Mouse (Mus musculus) midbrain, embryonic 10.5 days (tissue): ENCODE data around the gene Rasa4. TPM values are rescaled to one million over a fixed set of nuclear protein-coding genes. Genes with fewer than 3 reads are reported as not detected.
"Not testable (repeated sequence)": the region's sequence is repeated elsewhere in the genome, so short reads cannot be mapped to it uniquely, and the experiment has no call there.

Experiments
- DNase-seq: peaks from one replicate; pipeline ENCODE4 v3.0.0-alpha.2; 2017; ENCODE audit warnings: low spot score
- H3K27ac ChIP-seq: fragments of 300-500 bp; sonication (generic); replicated peaks from 2 replicates; pipeline ENCODE4 v1.5.1; 2016; ENCODE audit warnings: mild to moderate bottlenecking
- H3K27me3 ChIP-seq: fragments of 300-500 bp; sonication (generic); 2 replicates; pipeline ENCODE4 v1.6.1; 2016; ENCODE audit warnings: low read depth, mild to moderate bottlenecking; ENCODE audit not compliant: poor library complexity, severe bottlenecking
- H3K36me3 ChIP-seq: fragments of 300-500 bp; sonication (generic); 2 replicates; pipeline ENCODE4 v1.6.1; 2016; ENCODE audit warnings: mild to moderate bottlenecking, moderate library complexity
- H3K4me1 ChIP-seq: fragments of 300-500 bp; sonication (generic); 2 replicates; pipeline ENCODE4 v1.6.1; 2016
- H3K4me3 ChIP-seq: fragments of 300-500 bp; sonication (generic); 2 replicates; pipeline ENCODE4 v1.5.1; 2016; ENCODE audit warnings: mild to moderate bottlenecking, moderate library complexity
- H3K9me3 ChIP-seq: fragments of 300-500 bp; sonication (generic); replicated peaks from 2 replicates; pipeline ENCODE4 v1.6.1; 2016; ENCODE audit warnings: mild to moderate bottlenecking
- WGBS: fragments of 180-500 bp; shearing (Covaris S2); methylation state at CpG from one replicate; pipeline ENCODE4 v1.1.7; 2016; 5-methylcytosine and 5-hydroxymethylcytosine counted together
- polyA plus RNA-seq: library from polyadenylated mRNA; unstranded; fragments of >200 nt; fragmentation: Nextera tagmentation; extraction: Ambion mirVana; gene quantifications from 2 replicates; pipeline ENCODE4 v1.2.1, GENCODE M21; 2016

Gene Rasa4
- polyA plus RNA-seq, 1 experiment from 2014 or later: 3.6 TPM

GRCm38 (mm10) chr5:136051231-136052085, 32.3 kb upstream of the Rasa4 start:
- Histone ChIP-seq H3K27me3 (no peaks in the 10 kb centered on the region), H3K27ac (peak overlapping the region; percentile 88), H3K4me3 (peak overlapping the region; percentile 28), H3K36me3 (no peaks in the 10 kb centered on the region), H3K9me3 (no peaks in the 10 kb centered on the region), H3K4me1 (peaks cover 16% of the 10 kb centered on the region)
- peak; percentile 76 for DNase-seq
- WGBS: 9% methylated on average over 10 of the region's 10 CpGs

GRCm38 (mm10) chr5:136052861-136053655, 30.7 kb upstream of the Rasa4 start:
- Histone ChIP-seq H3K27me3 (0 out of 2 replicates have a peak, but pooled peaks cover 5% of the 10 kb centered on the region), H3K4me1 (peaks cover 22% of the 10 kb centered on the region), H3K36me3 (no peaks in the 10 kb centered on the region), H3K9me3 (no peaks in the 10 kb centered on the region), H3K4me3 (no peak overlapping the region), H3K27ac (0 out of 2 replicates have a peak overlapping the region, but pooled peaks have one; percentile 3)
- DNase-seq: no peak
- 75% methylated on average over 8 of the region's 8 CpGs for WGBS

GRCm38 (mm10) chr5:136054301-136055077, 29.2 kb upstream of the Rasa4 start, which contains the start of gene Upk3bl:
TSS of gene Upk3bl (plus strand) at chr5:136054492.
- H3K27me3 ChIP-seq: 0 out of 2 replicates have a peak, but pooled peaks cover 12% of the 10 kb centered on the region
- no peaks in the 10 kb centered on the region for H3K36me3 ChIP-seq
- H3K4me1 ChIP-seq: peaks cover 24% of the 10 kb centered on the region
- H3K27ac ChIP-seq: no peak within 1 kb of the TSS
- H3K9me3 ChIP-seq: no peaks in the 10 kb centered on the region
- 93% methylated on average over 11 of the region's 11 CpGs for WGBS
- no peak within 1 kb of the TSS for H3K4me3 ChIP-seq
- DNase-seq: no peak

- no peaks in the 10 kb centered on the region for H3K36me3 ChIP-seq
- no peak for DNase-seq
- no peaks in the 10 kb centered on the region for H3K9me3 ChIP-seq
- no peak overlapping the region for H3K27ac ChIP-seq
- H3K27me3 ChIP-seq: peaks cover 20% of the 10 kb centered on the region; the same call in 1 of the 2 replicates
- H3K4me3 ChIP-seq: no peak overlapping the region
- WGBS: 50% methylated on average over 4 of the region's 4 CpGs
- peaks cover 28% of the 10 kb centered on the region for H3K4me1 ChIP-seq
These were observed 27.7 kb upstream of the Rasa4 start for GRCm38 (mm10) chr5:136056062-136056461.

- no peak for DNase-seq
- Histone ChIP-seq H3K9me3 (no peaks in the 10 kb centered on the region), H3K27me3 (peaks cover 20% of the 10 kb centered on the region; the same call in 1 of the 2 replicates), H3K4me3 (no peak overlapping the region), H3K4me1 (peaks cover 21% of the 10 kb centered on the region), H3K36me3 (no peaks in the 10 kb centered on the region), H3K27ac (peak overlapping the region; percentile 53; the same call in 1 of the 2 replicates)
- WGBS: 43% methylated on average over 8 of the region's 8 CpGs
These were observed 26.6 kb upstream of the Rasa4 start for GRCm38 (mm10) chr5:136057085-136057484.

- DNase-seq: peak; percentile 83
- no peaks in the 10 kb centered on the region for H3K36me3 ChIP-seq
- peaks cover 19% of the 10 kb centered on the region for H3K4me1 ChIP-seq
- H3K9me3 ChIP-seq: no peaks in the 10 kb centered on the region
- H3K27me3 ChIP-seq: peaks cover 20% of the 10 kb centered on the region; the same call in 1 of the 2 replicates
- WGBS: 16% methylated on average over 12 of the region's 12 CpGs
- no peak overlapping the region for H3K4me3 ChIP-seq
- peak overlapping the region; percentile 10; the same call in 1 of the 2 replicates for H3K27ac ChIP-seq
These were observed 22.1 kb upstream of the Rasa4 start for GRCm38 (mm10) chr5:136061567-136061966.

- Histone ChIP-seq H3K4me1 (peaks cover 13% of the 10 kb centered on the region), H3K27ac (no peak overlapping the region), H3K27me3 (peaks cover 8% of the 10 kb centered on the region; the same call in 1 of the 2 replicates), H3K9me3 (no peaks in the 10 kb centered on the region), H3K4me3 (no peak overlapping the region), H3K36me3 (no peaks in the 10 kb centered on the region)
- no peak for DNase-seq
- 92% methylated on average over 10 of the region's 10 CpGs for WGBS
These were observed 19.8 kb upstream of the Rasa4 start for GRCm38 (mm10) chr5:136063920-136064319.

GRCm38 (mm10) chr5:136066404-136067148, 17.1 kb upstream of the Rasa4 start:
- H3K27ac ChIP-seq, H3K36me3 ChIP-seq, H3K27me3 ChIP-seq, H3K4me3 ChIP-seq, H3K9me3 ChIP-seq, DNase-seq, H3K4me1 ChIP-seq: not testable (repeated sequence)
- WGBS: 84% methylated on average over 11 of the region's 11 CpGs

- Histone ChIP-seq H3K4me3 (no peak overlapping the region), H3K36me3 (no peaks in the 10 kb centered on the region), H3K27me3 (no peaks in the 10 kb centered on the region), H3K9me3 (no peaks in the 10 kb centered on the region), H3K27ac (no peak overlapping the region), H3K4me1 (no peaks in the 10 kb centered on the region)
- no peak for DNase-seq
- 71% methylated on average over 2 of the region's 2 CpGs for WGBS
These were observed 14.3 kb upstream of the Rasa4 start for GRCm38 (mm10) chr5:136069411-136069810.

- 72% methylated on average over 6 of the region's 6 CpGs for WGBS
- H3K36me3 ChIP-seq: no peaks in the 10 kb centered on the region
- no peaks in the 10 kb centered on the region for H3K9me3 ChIP-seq
These were observed 10.7 kb upstream of the Rasa4 start for GRCm38 (mm10) chr5:136073051-136073450.

GRCm38 (mm10) chr5:136073526-136073925, 10.2 kb upstream of the Rasa4 start:
- Histone ChIP-seq H3K9me3 (no peaks in the 10 kb centered on the region), H3K36me3 (no peaks in the 10 kb centered on the region)
- 63% methylated on average over 11 of the region's 11 CpGs for WGBS

More at GRCm38 (mm10) chr5:136073051-136073450, 10.7 kb upstream of the Rasa4 start:
- Histone ChIP-seq H3K4me1 (no peaks in the 10 kb centered on the region), H3K4me3 (no peak overlapping the region), H3K27me3 (no peaks in the 10 kb centered on the region), H3K27ac (no peak overlapping the region)
- DNase-seq: no peak

More at GRCm38 (mm10) chr5:136073526-136073925, 10.2 kb upstream of the Rasa4 start:
- Histone ChIP-seq H3K4me3 (no peak overlapping the region), H3K4me1 (no peaks in the 10 kb centered on the region), H3K27me3 (no peaks in the 10 kb centered on the region), H3K27ac (no peak overlapping the region)
- no peak for DNase-seq
